Mouse (Mus musculus) right cerebral cortex, postnatal 36 days (tissue): ENCODE data around the gene Rhebl1.

Experiments used
- DNase-seq, 2 experiments: peaks; one replicate each; pipeline ENCODE4 v3.0.0; 2022; ENCODE audit warnings: low spot score in 2 of 2, mixed read lengths in 1 of 2

Rhebl1 gene

DNA sequence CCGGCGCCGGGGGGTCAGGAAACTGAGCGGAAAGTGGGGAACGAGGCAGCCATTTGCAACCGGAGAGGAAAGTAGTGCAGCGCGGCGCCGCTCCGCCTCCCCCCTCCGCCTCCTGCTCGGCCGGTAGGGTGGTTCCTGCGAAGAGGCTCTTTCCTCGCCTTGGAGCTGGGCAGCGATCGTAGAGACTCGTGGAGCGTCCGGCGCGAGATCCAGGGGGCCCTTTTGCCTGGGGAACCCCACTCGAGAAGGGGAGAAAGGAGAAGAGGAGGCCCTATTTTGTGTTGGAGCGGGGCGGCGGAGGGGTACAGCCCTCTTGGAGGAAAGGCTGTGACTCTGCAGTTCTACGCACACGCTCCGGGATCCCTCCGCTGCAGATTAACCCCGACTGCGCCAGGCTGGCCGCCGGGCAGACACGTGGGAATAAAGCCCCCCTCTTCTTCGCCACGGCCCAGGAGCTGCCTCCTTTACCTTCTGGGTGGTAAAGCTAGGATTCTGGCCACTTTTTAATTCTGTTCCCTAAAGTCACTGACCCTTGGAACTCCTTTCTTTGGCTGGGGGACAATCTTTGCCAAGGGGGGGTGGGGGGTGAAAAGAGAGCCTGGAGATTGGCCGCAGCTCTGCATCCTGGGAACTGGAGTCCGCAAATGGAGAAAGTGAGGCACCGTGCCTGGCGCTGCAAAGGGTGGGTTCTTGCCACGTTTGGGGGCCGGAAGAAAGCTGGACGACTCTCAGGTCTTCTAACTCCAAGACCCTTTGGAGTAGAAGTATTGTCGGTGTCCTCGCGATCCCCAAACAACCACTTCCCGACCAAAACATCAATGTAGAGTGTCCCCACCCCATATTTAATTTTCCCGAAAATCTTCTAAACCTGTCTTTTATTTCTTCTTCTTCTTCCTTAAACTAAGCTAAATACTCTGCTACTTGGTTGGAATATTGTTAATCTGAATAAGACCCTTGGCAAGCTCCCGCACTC is 22.1 kb downstream of the Rhebl1 start:
- peak; percentile 86 to 89 for DNase-seq

GRCm38 (mm10) chr15:98871070-98871915 is 23.0 kb downstream of the Rhebl1 start, which contains the start of gene Kmt2d:
Gene Kmt2d (minus strand): TSS chr15:98871204.
- no peak for DNase-seq

GRCm38 (mm10) chr15:98870179-98871069 is 23.9 kb downstream of the Rhebl1 start:
- DNase-seq: no peak

GRCm38 (mm10) chr15:98869342-98870178 is 24.8 kb downstream of the Rhebl1 start:
- DNase-seq: no peak

GRCm38 (mm10) chr15:98868346-98869063 is 25.8 kb downstream of the Rhebl1 start:
- no peak for DNase-seq

- DNase-seq: peak; percentile 41 to 66
Observed at GRCm38 (mm10) chr15:98867321-98867720, 27.0 kb downstream of the Rhebl1 start.

DNA sequence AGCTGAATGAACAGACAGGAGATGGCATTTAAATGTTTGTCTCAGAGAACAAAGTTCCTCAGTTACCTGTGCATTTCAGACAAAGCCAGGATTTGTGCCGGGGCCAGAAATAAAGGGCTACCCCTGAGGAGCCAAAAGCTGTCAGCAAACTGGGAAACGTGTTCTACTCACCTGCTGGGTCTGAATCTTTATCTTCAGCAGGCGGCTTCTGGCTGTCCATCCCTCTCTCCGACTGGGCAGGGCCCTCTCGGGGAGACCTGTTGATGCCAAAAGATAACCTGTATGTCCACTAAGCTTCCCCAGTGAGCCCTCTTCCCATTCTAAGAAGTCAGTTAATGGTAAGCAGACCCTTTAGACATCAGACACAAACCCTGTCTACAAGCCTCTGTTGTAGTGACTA is 27.8 kb downstream of the Rhebl1 start:
- DNase-seq: no peak

GRCm38 (mm10) chr15:98865771-98866170 is 28.6 kb downstream of the Rhebl1 start:
- no peak for DNase-seq

GRCm38 (mm10) chr15:98864951-98865350 is 29.4 kb downstream of the Rhebl1 start:
- no peak for DNase-seq

GRCm38 (mm10) chr15:98863451-98863958 is 30.8 kb downstream of the Rhebl1 start:
- DNase-seq: no peak

DNA sequence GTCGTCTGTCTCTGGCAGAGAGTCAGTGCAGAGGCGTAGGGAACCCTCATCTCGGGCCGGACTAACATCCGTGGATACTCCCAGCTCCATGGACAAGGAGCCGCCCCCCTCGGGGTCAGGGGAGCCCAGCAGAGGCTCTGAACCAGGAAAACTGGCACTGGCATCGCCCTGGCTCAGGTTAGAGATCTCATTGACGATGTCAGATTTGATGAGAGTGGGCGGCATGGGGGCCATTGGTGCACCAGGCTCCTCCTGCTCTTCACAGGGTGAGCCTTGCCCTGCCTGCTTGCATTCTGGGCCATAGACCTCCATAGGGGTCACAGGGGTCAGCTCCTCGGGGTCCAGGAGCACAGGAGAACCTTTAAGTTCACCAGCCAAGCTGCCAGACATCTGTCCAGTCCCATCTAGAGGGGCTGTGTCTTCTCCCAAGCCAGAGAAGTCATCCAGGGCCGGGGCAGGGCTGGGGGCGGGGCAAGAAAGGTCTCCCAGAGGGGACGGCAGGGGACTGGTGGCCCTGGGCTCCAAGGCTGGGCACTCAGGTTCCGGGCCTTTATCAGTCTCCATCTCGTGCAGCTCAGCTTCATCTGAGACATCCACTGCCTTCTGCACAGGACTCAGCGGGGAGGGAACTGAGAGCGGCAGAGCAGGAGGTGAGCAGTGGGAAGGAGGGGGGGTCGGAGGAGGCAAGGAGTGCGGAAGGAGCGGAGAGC is 32.5 kb downstream of the Rhebl1 start:
- DNase-seq: no peak

DNA sequence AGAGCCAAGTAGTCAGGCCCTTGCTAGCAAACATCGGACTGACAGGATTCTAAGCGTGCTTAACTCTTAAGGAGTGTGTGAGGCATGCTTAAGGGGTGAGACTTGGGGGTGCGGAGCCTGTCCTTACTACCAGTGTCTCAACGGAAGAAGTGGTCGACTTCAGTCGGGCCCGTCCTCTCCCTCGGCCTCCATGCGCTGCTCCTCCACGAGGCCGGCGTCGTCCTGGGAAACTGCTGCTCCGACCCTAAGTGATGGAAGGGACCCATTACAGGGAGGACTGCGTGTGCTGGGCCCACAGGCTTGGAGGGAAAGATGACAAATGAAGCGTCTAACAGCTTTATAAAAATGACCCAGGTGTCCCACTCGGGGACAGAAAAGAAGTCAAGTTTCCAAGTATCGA is 33.4 kb downstream of the Rhebl1 start:
- no peak for DNase-seq

DNA sequence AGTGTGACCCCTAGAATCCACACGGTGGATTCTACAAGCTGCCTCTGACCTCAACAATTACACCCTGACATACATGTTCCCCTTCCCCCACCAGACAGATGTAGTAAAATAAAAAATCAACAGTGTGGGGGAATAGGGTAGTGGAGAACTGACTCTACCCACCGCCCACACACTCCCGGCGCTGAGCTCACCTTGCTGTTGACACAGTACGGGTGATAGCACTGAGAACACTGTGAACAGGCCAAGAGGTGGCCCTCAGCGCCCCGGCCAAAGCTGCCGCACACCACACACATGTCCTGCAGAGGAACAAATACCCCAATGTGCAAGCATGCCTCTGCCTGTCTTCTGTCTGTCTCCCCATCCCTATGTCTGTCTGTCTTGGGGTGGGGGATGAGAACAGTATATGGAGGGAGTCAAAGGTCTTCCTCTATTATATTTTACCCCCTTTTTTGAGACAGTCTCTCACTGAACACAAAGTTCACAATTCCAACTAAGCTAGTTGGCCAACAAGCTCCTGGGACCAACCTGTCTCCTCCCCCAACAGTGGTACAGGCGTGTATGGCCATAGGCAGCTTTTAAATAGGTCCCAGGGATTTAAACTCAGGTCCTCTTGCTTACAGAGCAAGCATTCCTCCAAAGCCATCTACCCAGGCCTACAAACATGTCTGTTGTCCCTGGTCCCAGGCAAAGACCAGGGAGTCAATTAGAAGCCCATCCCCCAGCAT is 34.9 kb downstream of the Rhebl1 start:
- DNase-seq: no peak

GRCm38 (mm10) chr15:98854214-98854613 is 40.1 kb downstream of the Rhebl1 start:
- DNase-seq: no peak

GRCm38 (mm10) chr15:98853161-98853937 is 41.0 kb downstream of the Rhebl1 start:
- no peak for DNase-seq

DNA sequence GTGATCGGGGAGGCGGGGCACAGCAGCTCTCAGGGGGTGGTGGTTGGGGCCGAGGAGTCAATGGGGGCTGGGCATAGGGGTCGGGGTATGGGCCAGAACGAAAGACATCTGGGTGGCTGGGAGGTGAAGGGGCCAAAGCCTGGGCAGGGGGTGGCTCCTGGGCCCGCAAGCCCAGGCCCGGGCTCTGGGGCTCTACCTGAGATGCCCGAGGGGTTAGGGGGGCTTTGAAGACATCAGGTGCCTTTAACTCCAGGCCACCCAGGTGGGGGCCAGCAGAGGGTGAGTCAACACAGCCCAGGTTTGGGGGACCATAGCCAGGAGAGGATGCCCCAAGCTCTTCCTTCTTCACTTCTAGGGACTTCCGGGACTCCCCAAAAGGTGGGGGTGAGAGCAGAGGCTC is 41.6 kb downstream of the Rhebl1 start:
- DNase-seq: no peak

DNA sequence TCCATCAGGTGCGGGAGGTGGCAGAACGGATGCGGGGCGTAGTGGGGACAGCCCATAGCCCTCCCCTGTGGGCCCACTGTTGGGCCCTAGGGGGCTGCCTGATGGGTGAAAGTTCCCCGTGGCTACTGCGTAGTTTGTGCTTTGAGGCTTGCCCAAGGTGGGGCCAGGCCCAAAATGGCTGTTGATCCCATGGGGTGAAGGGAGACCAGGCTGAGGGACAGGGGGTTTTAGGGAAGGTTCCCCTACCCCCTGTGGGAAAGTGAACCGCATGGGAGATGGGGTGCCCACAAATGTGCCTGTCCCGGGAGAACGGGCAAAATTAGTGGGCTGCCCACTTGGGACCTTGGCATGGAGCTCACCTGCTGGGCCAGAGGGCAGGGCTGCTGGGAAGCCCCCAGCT is 42.3 kb downstream of the Rhebl1 start:
- DNase-seq: no peak
